Mouse (Mus musculus) T-helper 17 cell (primary cell): ENCODE results near the gene Nrk.

Source experiments
- in situ Hi-C, 2 experiments: fragments of 300-600 bp; cut with MboI, MseI; formaldehyde crosslinking; loops; 1 replicate in 1 of 2; 2 replicates in 1 of 2; pipeline ENCODE4 v1.15.1; 2025; ENCODE audit warnings: high pct_unique_total_duplicates in 2 of 2

The Nrk gene

DNA sequence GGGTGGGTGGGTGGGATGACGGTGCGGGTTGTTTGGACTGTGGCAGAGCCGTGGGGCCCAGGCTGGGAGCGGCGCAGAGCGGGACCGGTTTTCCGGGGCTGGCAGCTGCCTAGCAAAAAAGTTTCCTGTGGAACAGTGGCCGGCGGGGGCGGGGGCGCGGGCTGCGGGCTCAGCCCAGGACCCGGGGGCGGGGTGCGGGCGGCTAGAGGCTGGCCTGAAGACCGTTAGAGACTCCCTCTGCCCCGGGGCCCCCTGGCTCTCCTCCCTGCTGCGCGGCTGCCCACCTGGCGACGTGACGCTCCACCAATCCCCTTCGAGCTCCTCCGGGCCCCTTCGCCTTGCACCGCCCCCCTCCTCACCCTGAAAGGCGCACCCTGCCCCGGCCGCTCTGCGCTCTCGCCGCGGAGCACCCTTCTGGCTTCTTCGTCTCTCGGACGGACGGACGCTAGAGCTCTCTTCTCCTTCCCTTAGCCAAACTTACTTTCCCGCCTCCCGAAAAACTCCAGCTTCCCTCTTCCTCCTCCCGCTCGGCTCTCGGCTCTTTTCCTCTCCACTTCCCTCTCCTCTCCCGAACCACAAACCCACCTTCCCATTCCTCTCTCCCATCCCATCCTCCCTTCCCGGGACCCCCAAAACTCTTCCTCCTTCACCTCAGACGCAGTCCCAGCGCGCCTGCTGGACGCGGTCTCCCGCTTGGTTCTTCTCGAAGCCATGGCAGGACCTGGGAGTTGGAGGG, at the start of gene Nrk:
Gene Nrk, plus strand, starts transcription at position 390 of the 736 bp plus-strand sequence.
- in situ Hi-C loops = no loop called here

DNA sequence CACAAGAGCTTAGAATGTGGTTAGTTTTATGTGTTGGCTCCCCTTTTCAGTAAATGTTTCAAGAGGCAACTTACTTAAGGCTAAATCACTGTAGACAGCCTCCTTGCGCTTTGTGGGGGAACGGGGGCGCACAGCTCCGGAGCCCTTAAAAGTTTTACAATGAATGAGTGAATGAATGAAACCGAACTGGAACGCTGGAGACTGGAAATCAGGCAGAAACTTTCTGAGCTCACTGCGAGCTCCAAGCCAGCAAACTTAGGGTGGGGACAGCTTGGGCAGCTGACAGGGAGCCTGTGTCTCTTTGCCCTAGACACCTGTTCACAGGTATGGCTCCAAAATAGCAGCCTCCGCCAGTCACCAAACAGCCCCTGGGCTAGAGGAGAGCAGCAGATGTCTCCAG, 864 bp upstream of the Nrk start:
- in situ Hi-C loops = no loop called here

DNA sequence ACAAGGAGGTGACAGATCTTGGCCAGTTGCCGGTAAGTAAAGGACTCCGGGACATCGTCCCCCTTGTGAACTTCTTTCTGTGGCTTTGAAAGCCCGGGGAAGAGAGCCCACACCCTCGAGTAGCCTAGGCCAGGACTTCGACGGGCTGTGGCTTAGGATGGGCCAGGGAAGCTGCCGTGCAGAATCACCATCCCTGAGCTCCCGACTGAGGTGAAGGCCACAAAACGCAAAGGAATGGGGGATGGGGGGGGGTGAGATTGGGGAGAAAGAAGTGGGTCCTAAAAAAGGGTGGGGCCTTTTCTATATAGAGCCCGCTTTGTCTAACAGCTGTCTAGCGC, 516 bp downstream of the Nrk start:
- in situ Hi-C loops = no loop called here

DNA sequence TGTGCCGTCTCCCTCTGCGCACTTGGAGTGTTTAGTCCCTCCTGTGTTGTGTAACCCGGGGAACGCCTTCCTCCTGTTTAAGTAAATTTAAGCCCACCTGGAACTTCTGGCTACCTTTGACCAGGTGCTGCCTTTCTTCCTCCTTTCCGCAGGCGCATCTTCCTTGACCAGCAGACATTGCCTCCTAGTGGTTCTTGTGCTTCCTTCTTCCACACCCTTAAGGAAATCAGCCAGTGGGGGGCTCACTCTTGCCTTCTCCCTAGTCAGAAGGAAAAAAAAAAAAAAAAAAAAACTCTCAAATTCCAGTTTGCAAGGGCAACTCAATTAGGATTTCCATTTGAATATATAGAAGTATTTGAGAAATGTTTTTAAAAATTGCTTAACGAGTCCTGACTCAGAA, 4.8 kb downstream of the Nrk start:
- in situ Hi-C loops = no loop called here

DNA sequence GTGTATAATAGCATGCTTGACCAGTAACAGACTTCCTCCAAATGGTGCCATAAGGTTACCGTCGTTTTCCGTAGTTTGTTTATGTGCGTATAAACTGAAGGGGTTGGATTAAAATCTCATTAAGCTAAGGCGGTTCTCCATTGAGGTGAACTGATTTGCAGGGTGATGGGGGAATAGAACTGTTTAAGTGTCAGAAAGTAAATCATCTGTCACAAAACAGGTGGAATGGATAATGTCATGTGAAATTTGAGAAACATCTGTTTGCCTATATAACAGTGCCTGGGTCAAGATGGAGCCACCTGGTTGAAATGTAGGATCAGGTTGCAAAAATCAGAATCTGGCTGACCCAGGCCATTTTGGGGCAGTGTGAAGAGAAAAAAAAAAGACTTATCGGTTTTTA, 29.7 kb downstream of the Nrk start:
- in situ Hi-C loops = no loop called here

DNA sequence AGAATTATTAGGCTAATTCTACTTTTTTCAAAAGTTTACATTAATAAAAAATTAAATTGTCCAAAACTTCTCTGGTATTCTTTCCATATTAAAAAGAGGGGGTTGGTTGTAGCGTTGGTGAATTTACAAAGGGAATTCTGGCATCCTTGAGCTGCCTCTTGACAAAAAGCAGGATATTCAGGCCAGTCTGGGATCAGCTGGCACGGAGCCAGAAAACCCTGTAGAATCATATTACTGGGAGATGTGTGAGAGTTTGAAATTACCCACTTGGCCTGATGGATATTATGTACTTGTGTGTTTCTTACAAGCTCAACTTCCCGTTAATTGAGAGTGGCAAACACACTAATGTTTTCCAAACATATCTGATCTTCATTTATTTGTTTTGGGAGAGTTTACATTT, 46.5 kb downstream of the Nrk start:
- in situ Hi-C loops = loop anchor here in 1 of 2 experiments (25.0 kb wide), 1 partner anchor 823 kb away; no protein-coding TSS in a partner anchor

DNA sequence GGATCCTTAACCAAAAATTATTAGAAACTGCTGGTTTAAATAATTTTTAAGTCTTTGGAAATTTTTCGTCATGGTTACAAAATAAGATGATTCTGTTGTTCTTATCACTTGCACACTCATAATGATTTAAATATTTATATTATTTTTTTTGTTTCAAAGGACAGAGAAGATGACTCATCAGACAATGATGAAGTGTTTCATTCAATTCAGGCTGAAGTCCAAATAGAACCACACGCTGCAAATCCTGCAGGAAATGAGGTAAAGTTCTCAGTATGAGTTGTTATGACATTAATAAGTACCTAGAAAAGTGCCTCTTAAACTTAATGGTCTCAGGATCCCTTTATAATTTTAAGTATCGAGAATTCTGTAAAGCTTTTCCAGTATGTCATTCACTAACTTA, 64.3 kb downstream of the Nrk start:
- in situ Hi-C loops = no loop called here

DNA sequence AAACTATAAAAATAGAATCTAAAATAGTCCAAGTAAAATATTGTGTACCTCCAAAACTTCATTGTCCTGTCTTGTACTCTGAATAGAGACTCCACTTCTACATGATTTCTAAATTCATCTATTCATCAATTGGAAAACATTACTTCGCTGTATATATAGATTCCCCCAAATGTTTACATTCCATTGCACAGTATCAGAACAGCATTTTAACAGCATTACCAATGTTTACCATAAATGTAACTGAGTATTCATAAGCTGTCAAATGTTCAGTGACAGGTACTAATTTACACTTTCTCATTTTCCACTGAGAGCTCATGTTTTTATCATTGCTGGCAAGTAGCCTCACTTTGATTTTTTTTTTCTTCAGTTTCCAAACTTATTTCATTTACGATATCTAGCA, 65.0 kb downstream of the Nrk start:
- in situ Hi-C loops = no loop called here

DNA sequence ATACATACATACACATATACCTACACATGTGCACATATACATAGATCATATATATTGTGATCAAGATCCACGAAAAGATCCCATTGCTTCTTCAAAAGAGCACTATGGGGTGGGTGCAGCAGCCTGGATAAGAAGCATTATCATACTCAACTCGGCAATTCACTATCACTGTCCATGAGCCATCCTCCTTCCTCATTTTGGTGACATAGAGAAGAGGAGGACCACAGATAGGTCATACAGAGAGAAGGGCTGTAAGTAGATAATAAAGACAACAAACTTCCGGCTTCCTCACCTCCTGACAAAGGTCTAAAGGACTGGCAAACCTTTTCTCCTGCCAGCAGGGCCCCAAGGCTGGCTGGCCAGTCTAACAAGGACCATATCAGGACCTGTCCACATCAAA, 100.3 kb downstream of the Nrk start:
- in situ Hi-C loops = no loop called here

DNA sequence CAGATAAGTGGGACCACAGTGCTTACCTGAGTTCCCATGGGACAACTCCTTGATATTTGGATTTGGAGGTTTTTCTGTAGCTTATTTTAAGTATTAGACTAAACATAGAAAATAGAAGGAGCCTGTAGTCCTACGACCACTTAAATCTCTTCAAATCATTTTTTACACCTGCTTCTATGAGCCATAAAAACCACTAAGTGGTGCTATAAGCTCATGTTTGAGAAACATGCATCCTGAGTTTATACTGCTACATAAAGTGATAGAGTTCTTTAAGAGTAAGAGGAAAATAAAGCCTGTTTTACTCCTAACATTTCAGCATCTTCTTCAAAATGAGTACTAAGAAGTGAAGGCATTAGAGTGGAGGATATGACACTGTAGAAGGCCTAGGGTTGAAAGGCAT, 102.3 kb downstream of the Nrk start:
- in situ Hi-C loops = no loop called here

DNA sequence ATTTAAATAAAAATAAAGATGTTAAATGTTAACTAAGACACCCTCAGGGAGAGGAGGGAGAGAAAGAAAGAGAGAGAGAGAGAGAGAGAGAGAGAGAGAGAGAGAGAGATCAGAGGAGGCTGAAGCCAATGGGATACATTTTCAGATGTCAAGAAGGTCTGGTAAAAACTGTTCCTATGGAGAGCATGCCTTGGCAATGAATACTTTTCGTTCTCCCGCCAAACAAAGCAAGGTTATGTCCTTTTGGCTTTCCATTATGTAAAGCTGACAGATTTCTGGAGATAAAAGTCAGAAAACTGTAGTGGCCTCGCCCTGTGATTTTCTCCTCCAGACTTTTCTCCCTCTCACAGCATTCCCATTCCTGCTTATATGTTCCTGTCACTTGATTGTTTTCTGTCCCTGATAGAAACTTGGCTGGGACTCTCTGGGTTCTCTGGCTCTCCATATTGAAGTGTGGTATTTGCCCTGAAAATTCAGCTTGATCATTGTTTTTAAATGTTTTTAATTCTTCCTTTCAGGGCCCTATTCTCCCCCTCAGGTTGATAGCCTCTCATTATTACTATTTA, 112.4 kb downstream of the Nrk start:
- in situ Hi-C loops = loop anchor here in 1 of 2 experiments (10.0 kb wide), 1 partner anchor 598 kb away; no protein-coding TSS in a partner anchor

DNA sequence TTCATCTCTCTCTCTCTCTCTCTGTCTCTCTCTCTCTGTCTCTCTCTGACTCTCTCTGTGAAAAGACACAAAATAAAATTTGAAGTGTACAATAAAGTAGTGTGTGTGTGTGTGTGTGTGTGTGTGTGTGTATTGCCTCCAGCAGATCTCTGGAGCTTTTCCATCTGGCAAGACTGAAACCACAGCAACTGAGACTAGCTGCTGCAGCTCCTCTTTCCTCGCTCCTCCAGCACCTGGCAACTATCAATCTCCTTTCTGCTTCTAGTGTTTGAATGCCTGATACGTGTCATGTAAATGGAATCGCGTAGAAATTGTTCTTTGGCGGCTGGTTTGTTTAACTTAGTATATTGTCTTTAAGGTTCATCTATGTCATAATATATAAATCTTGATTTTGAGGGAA, 113.1 kb downstream of the Nrk start:
- in situ Hi-C loops = loop anchor here in 1 of 2 experiments (10.0 kb wide), 1 partner anchor 598 kb away; no protein-coding TSS in a partner anchor

DNA sequence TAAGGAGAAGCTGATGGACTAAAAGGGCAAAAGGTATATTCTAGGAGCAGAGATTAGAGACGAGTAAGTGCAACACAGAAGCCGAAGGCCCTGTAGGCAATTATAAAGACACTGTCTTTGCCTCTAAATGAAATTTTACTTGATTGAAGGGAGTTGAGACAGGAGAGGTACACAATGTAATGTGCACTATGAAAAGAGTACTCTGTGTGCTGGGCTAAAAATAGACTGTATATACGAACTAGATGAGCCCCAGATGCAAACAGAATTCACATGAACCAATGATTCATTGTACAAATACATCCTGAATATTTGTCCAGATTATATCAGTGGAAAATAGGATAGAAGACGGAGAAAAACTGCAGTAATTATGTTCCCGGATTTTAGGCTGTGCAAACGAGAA, 113.7 kb downstream of the Nrk start:
- in situ Hi-C loops = loop anchor here in 1 of 2 experiments (10.0 kb wide), 1 partner anchor 597 kb away; no protein-coding TSS in a partner anchor

DNA sequence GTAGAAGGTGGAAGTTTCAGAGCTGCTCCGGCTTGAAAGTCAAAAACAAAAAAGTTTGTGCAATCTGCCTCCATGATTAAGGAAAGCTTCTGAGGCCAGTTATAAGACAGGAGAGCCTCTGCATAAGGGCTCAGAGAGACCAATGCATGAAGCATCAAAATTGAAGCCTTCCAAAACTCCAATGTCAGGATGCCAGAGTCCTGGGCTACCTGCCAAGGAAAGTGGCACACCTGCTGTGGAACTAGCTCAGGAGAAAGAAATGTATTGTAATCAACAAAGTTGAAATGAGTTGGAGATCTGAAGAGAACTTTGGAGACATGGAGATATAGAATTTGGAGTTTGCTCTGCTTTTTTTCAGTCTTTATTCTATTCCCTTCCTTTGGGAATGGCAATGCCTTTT, 123.4 kb downstream of the Nrk start:
- in situ Hi-C loops = no loop called here

DNA sequence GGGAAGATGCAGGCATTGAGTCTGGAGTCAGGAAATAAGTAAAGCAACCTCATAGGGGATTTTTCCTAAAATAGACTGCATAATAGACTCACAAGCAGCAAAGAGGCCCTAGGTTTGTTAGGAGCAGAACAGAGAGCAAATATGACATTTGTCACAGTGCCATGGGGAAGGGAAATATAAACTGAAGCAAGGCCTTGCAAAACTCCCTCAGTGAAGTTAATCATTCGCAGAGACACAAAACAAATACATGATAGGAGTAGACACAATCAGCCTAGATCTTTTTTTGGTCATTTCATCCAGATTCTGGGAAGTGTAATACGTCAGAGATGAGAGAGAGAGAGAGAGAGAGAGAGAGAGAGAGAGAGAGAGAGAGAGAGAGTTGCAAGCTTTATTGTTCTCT, 125.1 kb downstream of the Nrk start:
- in situ Hi-C loops = no loop called here

DNA sequence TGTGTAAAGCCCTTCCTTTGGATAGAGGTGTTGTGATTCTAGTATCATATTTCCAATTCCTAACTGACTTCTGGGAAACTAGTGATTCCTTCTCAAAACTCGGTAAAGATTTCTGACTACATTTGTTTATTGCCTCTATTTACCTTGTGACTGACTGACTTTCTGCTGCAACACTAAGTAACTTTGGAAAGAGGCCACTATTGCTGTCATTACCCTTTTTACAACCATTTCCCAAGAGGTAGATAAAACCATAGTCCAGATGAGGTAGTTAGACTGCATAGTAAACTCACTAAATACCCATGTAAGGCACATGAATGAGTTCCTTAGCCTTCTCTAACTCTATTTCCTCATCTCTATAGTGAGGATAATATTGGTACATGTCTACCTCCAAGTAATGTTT, 126.9 kb downstream of the Nrk start:
- in situ Hi-C loops = no loop called here

DNA sequence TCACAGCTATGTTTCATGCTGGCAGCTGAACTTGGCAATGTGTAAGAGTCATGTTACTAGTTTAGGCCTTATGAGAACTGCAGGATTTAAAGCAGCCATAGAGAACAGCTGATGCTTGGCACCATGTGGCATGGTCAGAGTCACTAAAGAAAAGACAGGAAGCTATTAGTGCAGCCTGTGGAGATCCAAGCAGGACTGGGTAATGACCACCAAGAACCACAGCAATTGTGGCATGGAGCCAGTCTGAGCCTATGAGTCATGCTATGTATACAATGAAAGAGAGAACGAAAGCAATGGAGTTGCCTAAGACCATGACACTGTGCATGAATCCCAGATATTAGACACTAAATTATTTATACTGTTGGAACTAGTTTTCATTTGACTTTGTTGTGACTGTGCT, 137.7 kb downstream of the Nrk start:
- in situ Hi-C loops = no loop called here

DNA sequence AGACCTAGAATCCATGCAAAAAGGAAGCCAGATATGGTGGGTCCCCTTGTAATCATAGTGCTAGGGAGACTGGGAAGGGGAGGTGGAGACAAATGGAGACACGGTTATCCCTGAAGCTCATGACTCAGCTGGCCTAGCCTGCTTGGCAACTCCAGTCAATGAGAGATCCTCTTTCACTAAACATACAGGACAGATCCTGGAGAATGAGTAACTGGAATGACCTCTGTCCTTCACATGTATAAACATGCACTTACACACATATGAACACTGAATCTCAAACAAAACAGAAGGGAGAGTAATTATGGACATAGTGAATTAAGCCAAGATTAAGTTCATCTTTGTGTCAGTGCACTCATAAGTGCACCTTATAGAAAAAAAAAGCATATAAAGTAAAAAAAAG, 138.9 kb downstream of the Nrk start:
- in situ Hi-C loops = no loop called here
